Mouse (Mus musculus): Measurements from ENCODE around the gene Il6.

DNA sequence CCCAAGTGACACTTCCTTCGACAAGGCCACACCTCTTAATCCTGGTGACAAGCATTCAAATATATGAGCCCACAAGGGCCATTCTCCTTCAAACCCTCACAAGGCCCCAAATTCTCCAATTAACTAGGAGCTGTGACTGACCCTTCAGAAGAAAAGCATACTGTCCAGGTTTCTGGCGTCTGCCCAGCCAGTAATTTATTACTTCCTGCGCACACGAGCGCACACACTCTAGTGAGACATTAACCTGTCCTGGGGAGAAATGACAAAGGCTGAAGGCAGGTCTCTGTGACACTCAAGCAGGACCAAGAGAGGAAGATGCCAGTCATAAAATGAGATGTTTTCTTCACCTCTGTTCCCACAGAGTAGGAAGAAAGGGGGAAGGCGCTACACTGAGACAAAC lies 54.8 kb downstream of the Il6 start:
- TF ChIP-seq CTCF (IDR thresholded peaks at IDR 0.05; ENCODE audit: borderline replicate concordance, insufficient read depth, low read length) (no peak), POLR2A (IDR thresholded peaks at IDR 0.05; ENCODE audit: low read depth, low read length) (no peak)

Measured in embryonic fibroblast, embryonic 13.5 days (primary cell).